Mouse (Mus musculus) c-Kit-positive CD71-positive TER-119-positive erythroid progenitor cells, embryonic 14.5 days (primary cell): ENCODE measurements around the gene Nat8f7.
"Not testable (repeated sequence)": the region's sequence is repeated elsewhere in the genome, so short reads cannot be mapped to it uniquely, and the experiment has no call there.

Experiments used
- DNase-seq: peaks from one replicate; pipeline ENCODE4 v3.0.0-alpha.2; 2013; ENCODE audit warnings: low spot score

The Nat8f7 gene

GRCm38 (mm10) chr6:85713105-85713504 is at the start of gene Nat8f7:
Gene Nat8f7, minus strand, starts transcription at chr6:85713205.
- DNase-seq = not testable (repeated sequence)

GRCm38 (mm10) chr6:85762678-85763077 is 49.7 kb upstream of the Nat8f7 start:
- DNase-seq = not testable (repeated sequence)

GRCm38 (mm10) chr6:85755705-85756249 is 42.8 kb upstream of the Nat8f7 start:
- DNase-seq = not testable (repeated sequence)

- DNase-seq = not testable (repeated sequence)
Measured at GRCm38 (mm10) chr6:85709607-85710006, 3.4 kb downstream of the Nat8f7 start.

GRCm38 (mm10) chr6:85709206-85709605 is 3.8 kb downstream of the Nat8f7 start:
- not testable (repeated sequence) for DNase-seq

GRCm38 (mm10) chr6:85701943-85702342 is 11.1 kb downstream of the Nat8f7 start:
- DNase-seq = not testable (repeated sequence)
